Mouse (Mus musculus): Measurements from ENCODE around the gene 3110021N24Rik.

- TF ChIP-seq NANOG (IDR thresholded peaks at IDR 0.05; ENCODE audit: borderline replicate concordance, low read length), result no peak
- TF ChIP-seq CTCF (conservative IDR thresholded peaks at IDR 0.05; ENCODE audit: low read length), result no peak
Observed at GRCm38 (mm10) chr4:108746160-108746873, 26.9 kb downstream of the 3110021N24Rik start.

All from E14TG2a.4 (cell line).